Mouse (Mus musculus) midbrain, postnatal 0 days (tissue): ENCODE measurements around the gene Vmn2r82. TPM values are rescaled to one million over a fixed set of nuclear protein-coding genes. Genes with fewer than 3 reads are reported as not detected.
"Not testable (repeated sequence)": the region's sequence is repeated elsewhere in the genome, so short reads cannot be mapped to it uniquely, and the experiment has no call there.

Source experiments
- ATAC-seq: fragments of 200-750 bp; cut with Nextera tagmentation; 2 replicates; pipeline ENCODE4 v1.8.0; 2017; ENCODE audit warnings: moderate number of reproducible peaks, mild to moderate bottlenecking, moderate TSS enrichment, moderate library complexity; ENCODE audit not compliant: low FRiP score
- DNase-seq: peaks from one replicate; pipeline ENCODE4 v3.0.0-alpha.2; 2015; ENCODE audit warnings: low spot score
- H3K27ac ChIP-seq: fragments of 300-500 bp; sonication (generic); 2 replicates; pipeline ENCODE4 v1.5.1; 2014; ENCODE audit warnings: low read depth, mild to moderate bottlenecking, low read length, mixed read lengths
- H3K27me3 ChIP-seq: fragments of 300-500 bp; sonication (generic); 2 replicates; pipeline ENCODE4 v1.6.1; 2014; ENCODE audit warnings: low read length, control low read depth, mixed read lengths; ENCODE audit not compliant: insufficient read depth
- H3K36me3 ChIP-seq: fragments of 300-500 bp; sonication (generic); 2 replicates; pipeline ENCODE4 v1.6.1; 2014; ENCODE audit warnings: low read length, control low read depth, mixed read lengths; ENCODE audit not compliant: insufficient read depth
- H3K4me1 ChIP-seq: fragments of 300-500 bp; sonication (generic); 2 replicates; pipeline ENCODE4 v1.6.1; 2014; ENCODE audit warnings: mild to moderate bottlenecking, control low read depth, antibody characterized with exemption, low read length, mixed read lengths; ENCODE audit not compliant: insufficient read depth
- H3K4me2 ChIP-seq: fragments of 300-500 bp; sonication (generic); 2 replicates; pipeline ENCODE4 v1.6.1; 2014; ENCODE audit warnings: low read depth, mild to moderate bottlenecking, low read length, mixed read lengths; ENCODE audit not compliant: poor library complexity, severe bottlenecking
- H3K4me3 ChIP-seq: fragments of 300-500 bp; sonication (generic); 2 replicates; pipeline ENCODE4 v1.5.1; 2014; ENCODE audit warnings: low read depth, mild to moderate bottlenecking, low read length, moderate library complexity
- H3K9ac ChIP-seq: fragments of 300-500 bp; sonication (generic); replicated peaks from 2 replicates; pipeline ENCODE4 v1.6.1; 2014; ENCODE audit warnings: mild to moderate bottlenecking, low read length, moderate library complexity, mixed read lengths; ENCODE audit not compliant: poor library complexity, severe bottlenecking
- H3K9me3 ChIP-seq: fragments of 300-500 bp; sonication (generic); 2 replicates; pipeline ENCODE4 v1.6.1; 2016; ENCODE audit warnings: low read length, control low read depth
- CTCF ChIP-seq: IDR thresholded peaks from 2 replicates; pipeline ENCODE4 v1.5.1; 2016; ENCODE audit warnings: antibody characterized with exemption, mild to moderate bottlenecking
- WGBS: fragments of 180-500 bp; shearing (Covaris S2); extraction: QIAGEN DNeasy Blood & Tissue Kit; methylation state at CpG from one replicate; pipeline ENCODE4 v1.1.7; 2014; 5-methylcytosine and 5-hydroxymethylcytosine counted together
- polyA plus RNA-seq: library from polyadenylated mRNA; unstranded; fragments of >200 nt; fragmentation: Nextera tagmentation; extraction: Ambion mirVana; gene quantifications from 2 replicates; pipeline ENCODE4 v1.2.1, GENCODE M21; 2015
- total RNA-seq: library from RNA; depleted of rRNA; stranded (reverse); fragments of >200 nt; gene quantifications from 2 replicates; pipeline ENCODE4 v1.2.3, GENCODE M21; 2014; rRNA removed

Gene Vmn2r82
- total RNA-seq (not detected in 2 replicates), polyA plus RNA-seq (not detected in 2 replicates)

DNA sequence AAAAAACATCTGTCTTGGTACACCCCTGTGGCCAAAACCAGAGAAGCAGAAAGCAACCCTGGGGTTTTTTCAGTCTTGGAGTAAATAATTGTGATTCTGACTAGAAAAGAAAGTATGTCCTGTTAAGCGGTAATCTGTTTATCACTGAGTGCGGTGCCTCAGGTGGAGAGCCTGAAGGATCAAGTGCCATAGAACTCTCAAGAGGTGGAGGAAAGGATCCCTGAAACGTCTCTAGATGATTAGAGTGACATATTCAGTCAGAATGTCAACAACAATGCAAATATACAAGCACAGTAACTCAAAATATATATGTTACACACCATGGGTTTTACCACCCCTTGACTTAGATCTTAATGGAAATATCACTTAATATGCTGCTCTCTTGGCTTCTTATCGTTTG, at the start of gene Vmn2r82:
Vmn2r82 (plus strand) TSS at position 301 of the 400 bp plus-strand sequence.
- not testable (repeated sequence) for H3K4me2 ChIP-seq, H3K9me3 ChIP-seq, H3K4me1 ChIP-seq, H3K27me3 ChIP-seq, H3K27ac ChIP-seq, H3K4me3 ChIP-seq, H3K36me3 ChIP-seq, ATAC-seq, H3K9ac ChIP-seq, DNase-seq
- 74% methylated on average over 4 of the region's 4 CpGs for WGBS

- peak; percentile 36 for DNase-seq
- peak overlapping the region; percentile 30; the same call in 1 of the 2 replicates for H3K4me2 ChIP-seq
- not testable (repeated sequence) for H3K27me3 ChIP-seq, H3K4me1 ChIP-seq, H3K9ac ChIP-seq, H3K9me3 ChIP-seq, H3K36me3 ChIP-seq, H3K27ac ChIP-seq, ATAC-seq
- TF ChIP-seq CTCF, result peak; percentile 64
- peak overlapping the region; percentile 27 for H3K4me3 ChIP-seq
- WGBS, result 2% methylated on average over 16 of the region's 16 CpGs
These were observed 34.1 kb upstream of the Vmn2r82 start for GRCm38 (mm10) chr10:79322033-79322736.

- Histone ChIP-seq H3K4me1 (no peaks in the 10 kb centered on the region), H3K9me3 (no peaks in the 10 kb centered on the region), H3K27me3 (no peaks in the 10 kb centered on the region), H3K36me3 (no peaks in the 10 kb centered on the region), H3K4me3 (no peak overlapping the region), H3K27ac (no peak overlapping the region), H3K4me2 (no peak overlapping the region), H3K9ac (no peak overlapping the region)
- TF ChIP-seq CTCF, result no peak
- ATAC-seq (no peak), DNase-seq (no peak)
These were observed 33.6 kb upstream of the Vmn2r82 start for GRCm38 (mm10) chr10:79322737-79323086.

GRCm38 (mm10) chr10:79399946-79400700, 43.8 kb downstream of the Vmn2r82 start:
- not testable (repeated sequence) for H3K4me3 ChIP-seq, H3K9ac ChIP-seq, ATAC-seq, H3K27ac ChIP-seq, DNase-seq, H3K36me3 ChIP-seq, H3K4me2 ChIP-seq, H3K9me3 ChIP-seq, H3K4me1 ChIP-seq, H3K27me3 ChIP-seq
- 78% methylated on average over 8 of the region's 8 CpGs for WGBS

- Histone ChIP-seq H3K36me3 (no peaks in the 10 kb centered on the region), H3K9me3 (no peaks in the 10 kb centered on the region), H3K27me3 (no peaks in the 10 kb centered on the region), H3K4me3 (no peak overlapping the region), H3K4me1 (no peaks in the 10 kb centered on the region), H3K27ac (no peak overlapping the region), H3K4me2 (no peak overlapping the region), H3K9ac (no peak overlapping the region)
- ATAC-seq (no peak), DNase-seq (no peak)
- TF ChIP-seq CTCF, result no peak
- 95% methylated on average over 24 of the region's 24 CpGs for WGBS
These were observed 60.9 kb downstream of the Vmn2r82 start for GRCm38 (mm10) chr10:79417142-79417771.

- not testable (repeated sequence) for H3K9me3 ChIP-seq, H3K36me3 ChIP-seq, H3K4me2 ChIP-seq, H3K9ac ChIP-seq, DNase-seq, ATAC-seq, H3K4me3 ChIP-seq, H3K27me3 ChIP-seq, H3K27ac ChIP-seq, H3K4me1 ChIP-seq
- WGBS, result 87% methylated on average over 4 of the region's 6 CpGs
These were observed 61.5 kb downstream of the Vmn2r82 start for GRCm38 (mm10) chr10:79417772-79418170.

DNA sequence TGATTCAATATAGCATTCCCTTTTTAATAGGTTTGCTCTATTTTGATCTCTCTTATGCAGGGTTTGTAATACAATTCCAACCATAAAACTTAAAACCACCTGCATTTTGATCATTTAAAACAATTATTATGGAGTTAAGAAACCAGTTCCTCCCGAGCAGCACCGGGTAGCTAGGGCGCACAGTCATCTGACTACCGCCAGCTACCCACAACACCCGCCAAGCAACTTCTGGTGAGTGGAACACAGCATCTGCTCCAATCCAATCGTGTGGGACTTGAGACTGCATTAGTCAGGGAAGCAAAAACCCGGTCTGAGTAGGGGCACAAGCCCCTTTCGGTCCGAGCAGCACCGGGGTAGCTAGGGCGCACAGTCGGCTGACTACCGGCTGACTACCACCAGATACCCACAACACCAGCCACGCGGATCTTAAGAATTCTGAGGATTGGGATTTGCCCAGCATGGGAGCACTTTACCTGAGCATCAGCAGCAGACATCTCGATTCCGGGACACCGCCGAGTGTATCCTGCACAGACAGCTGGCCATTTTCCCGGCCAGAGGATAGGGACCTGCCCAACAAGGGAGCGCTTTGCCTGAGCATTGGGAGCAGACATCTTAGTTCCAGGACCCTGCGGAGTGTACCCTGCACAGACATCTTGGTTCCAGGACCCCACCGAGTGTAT, 79.0 kb downstream of the Vmn2r82 start:
- not testable (repeated sequence) for H3K27me3 ChIP-seq, ATAC-seq, H3K36me3 ChIP-seq, DNase-seq, H3K9me3 ChIP-seq, H3K9ac ChIP-seq, H3K4me3 ChIP-seq, H3K27ac ChIP-seq, H3K4me1 ChIP-seq, H3K4me2 ChIP-seq
- 90% methylated on average over 23 of the region's 23 CpGs for WGBS
